Mouse (Mus musculus): ENCODE data around the gene Rab25. TPM values are rescaled to one million over a fixed set of nuclear protein-coding genes. Genes with fewer than 3 reads are reported as not detected.
A peak's percentile ranks its signal among the peaks of the same experiment; 100 is the strongest.

The Rab25 gene
- polyA plus RNA-seq, 1 experiment, result not detected

DNA sequence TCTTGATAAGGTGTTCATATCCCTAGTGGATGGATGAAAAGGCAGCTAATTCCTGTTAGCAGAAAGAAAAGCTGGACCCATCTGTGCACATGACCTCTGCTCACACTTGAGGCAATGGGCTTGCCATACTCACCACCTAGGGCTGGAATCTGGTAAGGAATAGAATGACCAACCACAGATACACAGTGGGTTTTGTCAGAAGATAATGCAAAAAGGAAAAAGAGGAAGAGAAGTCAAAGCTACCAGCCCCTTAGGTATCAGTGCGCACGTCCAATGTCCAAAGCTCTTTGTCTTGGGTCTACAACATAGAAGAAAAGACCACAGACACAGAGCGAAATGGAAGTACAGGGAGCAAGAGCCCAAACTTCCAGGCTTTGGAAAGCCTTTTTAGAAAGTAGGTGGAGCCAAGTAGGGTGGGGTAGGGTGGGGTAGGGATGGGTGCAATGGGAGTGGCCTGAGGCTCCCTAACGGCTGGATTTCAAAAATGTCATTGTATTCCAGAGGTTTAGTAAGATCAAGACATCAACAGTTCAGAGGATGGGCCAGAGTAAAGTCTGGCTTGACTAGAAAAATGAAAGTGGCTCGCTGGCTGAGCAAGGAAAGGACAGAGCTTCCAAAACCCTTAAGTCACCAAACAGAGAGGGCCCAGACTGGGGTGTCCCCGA lies 46.6 kb downstream of the Rab25 start:
- H3K4me3 ChIP-seq (ENCODE audit: insufficient read depth, low read depth, low read length), result peak overlapping the region; percentile 94
- peak overlapping the region; percentile 80 for H3K27ac ChIP-seq (replicated peaks; ENCODE audit: low read depth, low read length)
- H3K4me1 ChIP-seq (ENCODE audit: control insufficient read depth, insufficient read depth, insufficient read length, low read length), result peaks cover 21% of the 10 kb centered on the region

DNA sequence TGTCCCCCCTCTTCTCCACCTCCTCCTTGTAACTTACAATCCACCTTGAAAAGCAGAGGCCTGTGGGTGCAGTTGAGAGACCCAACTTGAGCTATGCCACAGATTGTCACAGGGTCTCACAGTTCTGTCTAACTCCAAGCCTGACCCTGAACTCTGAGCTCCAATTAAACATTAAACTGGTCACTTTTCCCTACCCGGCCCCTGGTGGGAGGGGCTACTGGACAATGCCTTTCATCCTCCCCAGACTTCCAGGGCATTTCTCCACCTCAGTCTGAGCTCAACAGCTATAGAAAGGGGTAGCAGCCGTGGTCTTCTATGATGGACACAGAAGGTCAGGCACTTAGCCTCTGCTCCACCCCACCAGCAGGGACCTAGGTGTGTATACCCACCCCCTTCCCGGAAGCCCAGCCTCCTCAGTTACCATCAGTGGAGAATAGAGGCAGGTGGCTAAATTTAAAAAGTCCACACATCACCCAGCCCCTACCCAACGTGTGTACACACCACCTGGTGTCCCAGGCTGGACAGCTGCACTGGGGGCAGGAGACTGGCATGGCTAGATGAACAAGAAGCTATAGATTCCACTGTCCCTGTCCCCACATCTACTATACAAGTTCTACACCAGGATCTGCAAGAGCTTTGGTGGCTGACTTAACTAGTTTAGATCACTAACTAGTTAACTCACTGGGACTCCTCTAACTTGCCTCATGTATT lies 47.3 kb downstream of the Rab25 start:
- Histone ChIP-seq H3K4me1 (ENCODE audit: control insufficient read depth, insufficient read depth, insufficient read length, low read length) (peaks cover 25% of the 10 kb centered on the region), H3K27ac (replicated peaks; ENCODE audit: low read depth, low read length) (no peak overlapping the region), H3K4me3 (ENCODE audit: insufficient read depth, low read depth, low read length) (peak overlapping the region; percentile 51)

DNA sequence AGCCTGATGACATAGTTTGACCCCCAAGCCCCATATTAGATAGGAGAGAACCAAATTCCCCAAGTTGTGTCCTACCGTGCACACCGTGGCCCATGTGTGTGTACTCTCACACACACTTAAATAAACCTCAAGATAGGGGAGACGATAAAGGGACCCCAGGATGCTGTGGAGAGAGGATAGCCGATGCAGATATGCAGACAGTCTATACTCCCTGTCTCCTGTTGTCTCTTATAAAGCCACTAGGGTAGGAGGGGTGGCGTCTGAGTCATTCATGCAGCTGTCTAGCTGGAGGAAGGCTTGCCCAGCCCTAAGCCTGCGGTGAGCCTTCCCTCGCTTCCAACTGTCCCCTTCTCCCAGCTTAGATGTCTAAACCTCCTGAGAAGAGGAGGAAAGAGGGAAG lies 48.0 kb downstream of the Rab25 start:
- Histone ChIP-seq H3K27ac (replicated peaks; ENCODE audit: low read depth, low read length) (no peak overlapping the region; the same call in 1 of the 2 replicates), H3K4me1 (ENCODE audit: control insufficient read depth, insufficient read depth, insufficient read length, low read length) (peaks cover 33% of the 10 kb centered on the region), H3K4me3 (ENCODE audit: insufficient read depth, low read depth, low read length) (no peak overlapping the region)

DNA sequence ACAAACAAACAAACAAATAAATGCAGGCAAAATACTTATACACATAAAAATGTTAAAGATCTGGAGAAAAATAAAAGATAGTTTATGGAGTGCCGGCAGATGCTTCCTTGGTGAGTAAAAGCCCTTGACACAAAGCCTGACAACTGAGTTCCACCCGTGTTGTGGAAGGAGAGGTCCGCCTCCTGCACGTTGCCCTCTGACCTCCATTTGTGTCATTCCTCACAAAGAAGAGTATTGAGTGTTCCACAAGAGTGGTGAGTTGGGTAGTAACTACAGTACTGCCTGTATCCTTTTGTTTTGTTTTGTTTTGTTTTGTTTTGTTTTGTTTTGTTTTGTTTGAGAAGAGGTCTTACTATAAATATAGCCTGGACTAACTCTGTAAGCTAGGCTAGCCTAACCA lies 48.5 kb downstream of the Rab25 start:
- Histone ChIP-seq H3K4me3 (ENCODE audit: insufficient read depth, low read depth, low read length) (no peak overlapping the region), H3K4me1 (ENCODE audit: control insufficient read depth, insufficient read depth, insufficient read length, low read length) (peaks cover 38% of the 10 kb centered on the region), H3K27ac (replicated peaks; ENCODE audit: low read depth, low read length) (no peak overlapping the region; the same call in 1 of the 2 replicates)

DNA sequence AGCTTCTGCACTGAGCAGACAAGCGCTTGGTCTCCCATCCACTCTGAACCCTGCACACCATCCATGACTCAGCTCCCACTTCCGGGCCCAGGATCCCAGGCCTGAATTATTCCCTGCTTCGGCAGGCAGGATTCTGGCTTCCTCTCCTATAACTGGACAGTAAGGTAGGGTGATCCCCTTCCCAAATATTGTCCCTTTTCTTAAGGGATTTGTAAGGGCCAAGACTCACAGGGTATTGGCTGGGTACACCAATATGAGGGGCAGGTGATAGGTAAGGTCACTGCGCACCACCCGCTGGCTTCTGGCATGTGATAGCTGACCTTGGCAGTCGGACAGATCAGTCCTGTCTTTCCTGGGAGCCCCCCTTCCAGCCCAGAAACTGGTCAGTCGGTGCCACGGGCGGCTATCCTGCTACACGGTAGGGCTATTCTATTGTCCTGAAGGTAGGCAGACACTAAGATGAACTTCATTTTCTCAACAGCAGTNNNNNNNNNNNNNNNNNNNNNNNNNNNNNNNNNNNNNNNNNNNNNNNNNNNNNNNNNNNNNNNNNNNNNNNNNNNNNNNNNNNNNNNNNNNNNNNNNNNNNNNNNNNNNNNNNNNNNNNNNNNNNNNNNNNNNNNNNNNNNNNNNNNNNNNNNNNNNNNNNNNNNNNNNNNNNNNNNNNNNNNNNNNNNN lies 52.2 kb downstream of the Rab25 start:
- 0 out of 2 replicates have a peak overlapping the region, but pooled peaks have one; percentile 9 for H3K4me3 ChIP-seq (ENCODE audit: insufficient read depth, low read depth, low read length)
- H3K4me1 ChIP-seq (ENCODE audit: control insufficient read depth, insufficient read depth, insufficient read length, low read length), result peaks cover 50% of the 10 kb centered on the region
- H3K27ac ChIP-seq (replicated peaks; ENCODE audit: low read depth, low read length), result peak overlapping the region; percentile 90

DNA sequence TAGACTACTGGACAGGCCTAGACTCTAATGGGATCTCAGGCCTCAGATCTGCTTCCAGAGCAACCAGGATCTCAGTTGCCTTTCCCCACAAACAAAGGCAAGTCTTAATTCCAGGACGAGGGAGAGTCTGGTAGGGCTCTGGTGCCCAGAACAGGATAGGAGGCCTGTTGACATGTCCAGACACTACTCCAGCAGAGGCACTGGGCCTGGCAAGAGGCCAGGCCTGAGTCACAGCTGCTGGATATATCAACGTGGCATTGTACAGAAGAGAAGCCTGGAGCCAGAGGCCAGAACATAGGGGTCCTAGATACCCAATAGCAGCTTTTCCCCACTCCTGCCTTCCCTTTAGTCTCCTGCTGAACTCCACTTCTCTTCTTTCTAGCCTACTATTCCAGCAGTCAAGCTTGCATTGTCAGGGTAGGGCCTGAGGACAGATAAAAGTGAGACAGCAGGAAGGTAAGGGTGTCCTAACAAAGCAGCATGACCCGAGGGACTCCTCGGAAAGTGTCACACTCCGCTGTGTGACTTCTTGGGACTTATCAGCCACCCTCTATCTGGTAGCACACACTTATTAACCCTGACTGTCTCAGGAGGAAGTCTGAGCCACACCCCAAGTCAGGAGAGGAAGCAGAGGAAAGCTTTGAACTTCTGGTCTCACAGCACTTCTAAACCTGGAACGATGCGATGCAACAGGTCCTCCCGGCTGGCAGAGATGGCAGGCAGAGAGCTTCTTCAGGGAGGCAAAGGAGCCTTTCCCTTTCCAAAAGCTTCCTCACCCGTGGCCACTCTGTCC lies 53.1 kb downstream of the Rab25 start:
- Histone ChIP-seq H3K4me3 (ENCODE audit: insufficient read depth, low read depth, low read length) (no peak overlapping the region), H3K27ac (replicated peaks; ENCODE audit: low read depth, low read length) (peak overlapping the region; percentile 90), H3K4me1 (ENCODE audit: control insufficient read depth, insufficient read depth, insufficient read length, low read length) (peaks cover 50% of the 10 kb centered on the region)

DNA sequence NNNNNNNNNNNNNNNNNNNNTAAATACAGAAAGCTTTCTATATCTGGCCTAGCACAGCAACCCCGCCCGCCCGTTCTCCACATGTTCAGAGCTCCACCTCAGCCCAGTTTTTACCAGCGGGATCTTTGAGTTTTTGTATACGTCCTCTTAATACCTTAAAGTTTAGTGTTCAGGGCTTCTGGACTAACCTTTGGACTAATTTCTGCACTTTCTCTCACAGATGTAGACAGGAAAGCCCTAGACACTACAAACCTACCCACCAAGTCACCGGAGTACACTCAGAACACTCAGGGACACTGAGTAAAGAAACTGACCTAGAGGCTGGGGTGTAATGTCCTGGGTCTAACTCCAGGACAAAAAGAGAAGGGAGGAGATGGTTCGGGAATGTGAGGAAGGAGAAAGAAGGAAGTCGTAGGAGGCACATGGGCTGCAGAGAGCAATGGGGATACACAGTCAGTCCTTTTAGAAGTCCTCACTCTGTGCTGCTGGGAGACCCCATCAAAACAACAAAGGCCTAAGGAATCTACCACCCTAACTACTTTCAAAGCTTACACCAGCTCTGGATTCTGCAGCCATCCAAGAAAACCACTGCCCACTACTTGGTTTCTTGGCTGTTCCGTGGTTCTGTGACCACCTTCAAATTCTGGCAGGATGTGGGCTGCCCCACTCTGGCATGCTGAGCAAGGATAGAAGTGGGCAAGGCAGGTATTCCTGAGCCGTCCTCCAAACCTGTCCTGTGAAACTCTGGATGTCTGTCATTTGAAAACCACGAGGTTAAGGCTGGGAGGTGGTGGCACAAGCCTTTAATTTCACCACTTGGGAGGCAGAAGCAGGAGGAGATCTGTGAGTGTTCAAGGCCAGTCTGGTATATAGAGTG lies 54.2 kb downstream of the Rab25 start:
- Histone ChIP-seq H3K4me1 (ENCODE audit: control insufficient read depth, insufficient read depth, insufficient read length, low read length) (peaks cover 50% of the 10 kb centered on the region), H3K4me3 (ENCODE audit: insufficient read depth, low read depth, low read length) (no peak overlapping the region), H3K27ac (replicated peaks; ENCODE audit: low read depth, low read length) (peak overlapping the region; percentile 90)

Other genes with a start within 250 kb of the Rab25 start
- 96.8 and 101 TPM in 2 replicates for gene Glmp, start 223.3 kb downstream of the Rab25 start, polyA plus RNA-seq (2012; ENCODE audit: insufficient read depth, insufficient read length, missing spikeins)
- 89.9 and 111 TPM in 2 replicates for gene Tmem79, start 212.2 kb downstream of the Rab25 start, polyA plus RNA-seq (2012; ENCODE audit: insufficient read depth, insufficient read length, missing spikeins)
- gene Smg5, start 212.0 kb downstream of the Rab25 start, polyA plus RNA-seq (2012; ENCODE audit: insufficient read depth, insufficient read length, missing spikeins), result 14.2 and 24.1 TPM in 2 replicates
- gene Paqr6, start 183.7 kb downstream of the Rab25 start, polyA plus RNA-seq (2012; ENCODE audit: insufficient read depth, insufficient read length, missing spikeins), result 2.1 TPM in 2 replicates
- gene Bglap3, start 175.6 kb downstream of the Rab25 start, polyA plus RNA-seq (2012; ENCODE audit: insufficient read depth, insufficient read length, missing spikeins), result not detected in 2 replicates
- not detected in 2 replicates for gene Bglap2, start 169.6 kb downstream of the Rab25 start, polyA plus RNA-seq (2012; ENCODE audit: insufficient read depth, insufficient read length, missing spikeins)
- not detected in 2 replicates for gene Bglap, start 163.8 kb downstream of the Rab25 start, polyA plus RNA-seq (2012; ENCODE audit: insufficient read depth, insufficient read length, missing spikeins)
- gene Pmf1, start 138.0 kb downstream of the Rab25 start, polyA plus RNA-seq (2012; ENCODE audit: insufficient read depth, insufficient read length, missing spikeins), result 25.1 and 30.8 TPM in 2 replicates
- gene Slc25a44, start 123.2 kb downstream of the Rab25 start, polyA plus RNA-seq (2012; ENCODE audit: insufficient read depth, insufficient read length, missing spikeins), result 71.0 and 78.1 TPM in 2 replicates
- 25.7 and 30.2 TPM in 2 replicates for gene Sema4a, start 87.1 kb downstream of the Rab25 start, polyA plus RNA-seq (2012; ENCODE audit: insufficient read depth, insufficient read length, missing spikeins)
- 33.8 and 35.7 TPM in 2 replicates for gene Lmna, start 38.3 kb downstream of the Rab25 start, polyA plus RNA-seq (2012; ENCODE audit: insufficient read depth, insufficient read length, missing spikeins)
- gene Mex3a, start 15.9 kb downstream of the Rab25 start, polyA plus RNA-seq (2012; ENCODE audit: insufficient read depth, insufficient read length, missing spikeins), result 0.16 and 0.21 TPM in 2 replicates
- gene Lamtor2, start 4.8 kb upstream of the Rab25 start, polyA plus RNA-seq (2012; ENCODE audit: insufficient read depth, insufficient read length, missing spikeins), result 209 and 224 TPM in 2 replicates
- 36.6 and 42.2 TPM in 2 replicates for gene Ubqln4, start 5.5 kb upstream of the Rab25 start, polyA plus RNA-seq (2012; ENCODE audit: insufficient read depth, insufficient read length, missing spikeins)
- 84.2 and 89.0 TPM in 2 replicates for gene Ssr2, start 27.6 kb upstream of the Rab25 start, polyA plus RNA-seq (2012; ENCODE audit: insufficient read depth, insufficient read length, missing spikeins)
- gene Arhgef2, start 57.7 kb upstream of the Rab25 start, polyA plus RNA-seq (2012; ENCODE audit: insufficient read depth, insufficient read length, missing spikeins), result 13.7 and 23.6 TPM in 2 replicates
- not detected in 2 replicates for gene Rxfp4, start 104.8 kb upstream of the Rab25 start, polyA plus RNA-seq (2012; ENCODE audit: insufficient read depth, insufficient read length, missing spikeins)
- gene Khdc4, start 137.5 kb upstream of the Rab25 start, polyA plus RNA-seq (2012; ENCODE audit: insufficient read depth, insufficient read length, missing spikeins), result 17.1 and 28.6 TPM in 2 replicates
- 22.5 and 27.8 TPM in 2 replicates for gene Rit1, start 168.5 kb upstream of the Rab25 start, polyA plus RNA-seq (2012; ENCODE audit: insufficient read depth, insufficient read length, missing spikeins)
- gene Syt11, start 226.9 kb upstream of the Rab25 start, polyA plus RNA-seq (2012; ENCODE audit: insufficient read depth, insufficient read length, missing spikeins), result 3.3 and 6.7 TPM in 2 replicates